Mouse (Mus musculus) mouse embryonic stem cell (cell line): ENCODE measurements at regions not wholly inside any gene's neighbourhood (a gene's known extent, or its start where the extent isn't known, plus 50 kb on each side); places are given as distances from the start of the nearest gene placed in this dataset.

Source experiments
- in situ Hi-C, 2 experiments: fragments of 300-500 bp; cut with MboI; formaldehyde crosslinking; loops; 1 replicate in 1 of 2; 3 replicates in 1 of 2; pipeline ENCODE4 v1.14.3; 2019 to 2020; ENCODE audit warnings: low sequenced_read_pairs in 2 of 2, low pct_unique_long_range_greater_than_20kb in 1 of 2, mixed read lengths in 1 of 2; ENCODE audit not compliant: unreplicated experiment in 1 of 2

DNA sequence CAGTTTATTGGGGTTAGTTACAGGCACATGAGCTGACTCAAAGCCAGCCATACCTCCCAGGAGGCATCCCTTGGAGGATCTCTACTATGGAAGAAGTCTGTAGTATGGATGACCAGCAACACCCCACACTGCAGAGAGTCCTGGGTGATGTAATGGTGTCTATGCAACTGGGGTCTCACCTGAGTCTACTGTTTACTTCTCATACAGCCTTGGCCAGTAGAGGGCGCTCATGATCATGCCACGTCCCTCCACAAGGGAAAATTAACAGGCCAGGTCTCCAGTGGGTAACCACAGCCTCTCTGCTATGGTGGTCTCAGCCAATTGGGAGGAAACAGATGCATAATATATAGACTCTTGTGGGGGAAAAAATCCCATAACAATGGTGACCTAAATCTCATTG, 111.7 kb downstream of the Cdh26 start:
- in situ Hi-C loops = no loop called here

DNA sequence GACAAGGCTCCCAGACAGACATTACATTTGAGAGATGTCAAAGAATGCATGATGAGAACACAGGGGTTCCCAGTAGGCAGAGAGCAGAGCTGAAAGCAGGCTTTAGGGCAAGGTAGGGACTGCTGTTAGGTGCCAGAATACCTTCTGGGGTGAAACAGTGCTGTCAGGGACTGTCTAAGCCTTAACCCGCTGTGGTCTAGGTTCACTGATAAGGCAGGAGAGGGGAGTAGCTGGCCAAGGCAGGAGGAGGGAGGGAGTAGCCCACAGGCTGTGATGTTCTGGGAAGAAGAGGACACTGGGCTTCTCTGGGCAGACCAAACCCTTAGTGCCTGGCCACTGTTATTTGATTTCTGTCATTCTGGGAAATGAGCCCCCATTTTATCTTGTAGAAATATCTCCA, 114.1 kb downstream of the Cdh26 start:
- in situ Hi-C loops = no loop called here

DNA sequence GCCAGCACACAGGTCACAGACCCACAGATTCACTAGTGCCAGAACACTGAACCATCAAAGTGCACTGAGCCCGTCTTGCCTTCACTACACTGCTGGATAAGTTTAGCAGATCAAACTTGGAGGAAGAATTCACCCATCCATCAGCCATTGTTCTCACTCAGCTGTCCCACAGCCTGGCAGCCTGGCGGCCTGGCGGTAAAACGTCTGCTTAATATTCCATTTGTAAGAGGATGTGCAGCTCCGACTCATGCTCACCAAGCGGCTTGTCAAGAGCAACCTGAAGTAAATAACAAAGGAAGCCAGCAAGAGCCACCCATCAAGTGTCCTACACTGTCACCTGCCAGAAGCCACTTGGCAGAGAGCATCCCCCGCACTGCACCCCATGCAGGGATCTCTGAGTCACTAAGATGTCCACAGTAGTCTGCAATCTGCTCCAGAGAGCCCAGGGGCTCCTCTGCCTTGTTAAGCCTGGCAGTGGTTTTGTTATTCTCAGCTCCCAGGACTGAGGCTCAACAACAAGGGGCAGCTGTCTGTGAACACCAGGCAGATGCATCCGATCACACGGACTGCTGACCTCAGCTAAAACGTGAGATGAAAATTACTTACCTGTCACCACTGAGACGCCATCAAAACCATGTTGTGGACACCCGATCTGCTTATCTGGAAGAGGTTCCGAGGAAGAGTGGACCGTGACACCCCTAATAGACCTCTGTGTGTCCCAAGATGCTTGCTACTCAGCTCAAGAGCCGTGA, 115.4 kb downstream of the Cdh26 start:
- in situ Hi-C loops = no loop called here

DNA sequence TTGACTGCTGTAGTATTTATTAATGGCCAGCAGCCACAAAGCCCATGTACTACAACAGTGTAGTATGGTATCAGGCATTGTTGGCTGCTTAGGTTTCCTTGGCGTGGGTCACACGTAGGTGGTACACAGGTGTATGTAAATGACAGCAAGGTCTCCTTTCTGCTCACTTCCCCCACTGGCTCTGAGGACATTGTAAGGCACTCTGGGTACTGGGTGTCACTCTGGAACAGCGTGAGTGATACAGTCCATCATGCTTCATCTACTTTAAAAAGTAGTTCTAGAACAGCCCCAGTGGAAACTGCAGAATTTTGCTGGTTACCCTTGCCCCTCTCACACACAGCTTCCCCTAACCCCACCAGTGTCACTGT, 116.0 kb downstream of the Cdh26 start:
- in situ Hi-C loops = no loop called here

DNA sequence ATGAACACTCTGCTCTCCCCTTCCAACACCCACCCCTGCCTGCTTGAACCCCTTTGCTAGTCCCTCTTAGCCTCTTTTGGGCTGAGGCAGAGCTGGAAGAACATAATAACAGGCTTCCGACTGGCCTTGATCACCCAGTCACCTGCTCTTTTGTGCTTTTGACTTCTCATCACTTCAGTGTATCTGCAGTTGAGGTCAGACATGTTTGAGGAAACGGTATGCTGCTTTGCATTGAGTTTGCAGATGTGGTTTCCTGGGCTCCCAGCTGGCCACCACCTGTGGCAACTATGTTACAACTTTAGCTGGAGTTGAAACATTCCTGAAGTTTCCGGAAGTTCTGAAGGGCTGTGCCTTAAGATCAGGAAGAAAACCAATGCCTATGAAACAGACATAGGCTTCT, 116.6 kb downstream of the Cdh26 start:
- in situ Hi-C loops = no loop called here

DNA sequence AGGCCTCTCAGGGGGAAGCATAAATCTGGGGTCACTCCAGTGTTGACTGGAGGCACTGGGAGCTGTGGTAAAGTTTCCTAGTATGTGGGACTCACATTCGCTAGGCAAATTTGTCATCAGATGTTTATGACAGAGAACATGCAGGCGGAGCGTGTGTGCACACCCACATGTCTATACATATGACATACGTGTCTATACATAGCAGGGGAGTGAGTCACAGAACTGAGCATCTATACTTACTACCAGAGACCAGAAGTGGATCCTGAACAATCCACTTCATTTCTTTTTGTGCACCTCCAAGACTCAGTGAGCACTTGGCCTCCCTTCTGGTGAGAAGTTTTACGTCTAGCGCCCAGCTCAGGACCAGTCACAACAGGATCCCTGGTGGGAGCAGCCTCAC, 118.6 kb downstream of the Cdh26 start:
- in situ Hi-C loops = no loop called here

DNA sequence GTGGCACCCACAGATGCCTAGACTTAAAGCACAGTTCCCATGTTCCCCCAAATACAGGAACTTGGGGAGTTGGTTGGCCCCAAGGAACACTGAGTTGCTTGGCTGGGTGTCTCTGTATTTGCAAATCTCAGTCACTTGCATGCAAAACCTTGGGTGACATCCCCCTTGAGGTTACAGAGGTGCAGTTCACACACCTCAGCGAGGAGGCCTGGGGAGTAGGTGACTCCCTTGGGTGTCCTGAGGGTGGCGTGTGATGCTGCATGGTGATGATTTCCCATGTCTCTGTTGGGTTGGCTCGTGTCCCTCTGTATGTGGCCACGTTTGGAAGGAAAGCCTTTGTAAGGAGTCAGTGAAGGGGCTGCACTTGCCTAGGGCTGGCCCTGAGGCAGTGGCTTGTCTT, 123.4 kb downstream of the Cdh26 start:
- in situ Hi-C loops = no loop called here

DNA sequence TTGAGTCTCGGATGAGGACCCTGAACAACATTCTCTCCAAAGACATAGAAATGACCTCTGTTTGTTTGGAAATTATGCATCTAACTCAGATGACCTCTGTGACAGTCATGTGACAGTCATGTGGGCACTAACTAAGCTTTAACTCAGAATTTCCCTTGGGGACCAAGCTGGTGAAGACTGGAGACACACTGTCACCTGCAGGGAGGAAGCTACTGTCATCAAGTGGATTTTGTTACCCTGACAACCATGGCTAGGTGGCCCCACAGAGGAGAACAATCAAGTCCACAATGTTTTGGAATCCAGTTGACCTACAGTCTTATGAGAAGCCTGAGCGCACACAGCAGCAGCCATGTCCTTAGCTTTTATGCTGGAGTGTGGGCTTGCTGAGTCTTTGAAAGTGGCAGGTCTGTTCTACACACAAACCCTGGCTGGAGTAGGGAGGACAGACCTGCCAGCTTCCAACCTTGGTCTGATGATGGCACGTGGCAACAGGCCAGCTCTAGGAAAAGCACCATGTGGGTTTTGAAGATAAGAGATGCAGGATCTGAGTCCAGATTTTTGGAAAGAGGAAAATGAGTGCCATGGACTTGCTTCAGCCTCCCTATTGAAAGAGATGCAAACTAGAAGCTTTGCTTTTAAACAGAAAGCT, 125.5 kb downstream of the Cdh26 start:
- in situ Hi-C loops = no loop called here

DNA sequence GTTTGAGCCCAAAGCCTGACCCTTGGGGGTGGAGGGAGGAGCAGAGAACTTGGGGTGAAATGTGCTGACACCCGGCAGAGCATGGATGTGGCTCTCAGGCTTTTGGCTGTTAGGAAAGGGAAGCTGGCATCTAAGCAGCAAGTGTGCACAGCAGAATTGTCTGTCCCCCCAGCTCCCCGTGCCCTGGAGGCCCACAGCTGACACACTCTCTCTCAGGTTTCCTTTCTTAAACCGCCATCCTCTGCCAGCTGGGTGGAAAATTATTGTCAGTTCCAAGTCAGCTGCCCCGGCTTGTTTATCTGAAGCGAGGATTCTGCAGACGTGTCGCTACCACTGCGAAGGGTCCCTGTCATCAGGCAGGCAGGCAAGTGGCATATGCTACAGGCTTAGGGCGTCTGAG, 127.6 kb downstream of the Cdh26 start:
- in situ Hi-C loops = no loop called here

DNA sequence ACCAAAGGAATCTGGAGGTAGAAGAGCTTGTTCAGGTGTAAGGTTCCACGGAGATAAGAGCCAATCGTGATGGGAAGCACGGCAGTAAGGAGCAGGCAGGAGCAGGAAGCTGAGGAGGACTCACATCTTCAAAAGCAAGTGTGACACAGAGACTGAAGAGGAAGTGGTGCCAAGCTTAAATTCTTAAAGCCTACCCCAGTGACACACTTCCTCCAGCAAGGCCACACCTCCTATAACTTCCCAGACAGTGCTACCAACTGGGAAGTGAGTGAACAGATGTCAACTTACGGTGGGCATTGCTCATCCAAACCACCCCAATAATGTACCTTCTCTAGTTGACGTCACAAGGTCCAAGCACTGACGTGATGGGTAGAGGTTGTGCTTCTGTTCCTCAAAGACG, 133.0 kb downstream of the Cdh26 start:
- in situ Hi-C loops = no loop called here

DNA sequence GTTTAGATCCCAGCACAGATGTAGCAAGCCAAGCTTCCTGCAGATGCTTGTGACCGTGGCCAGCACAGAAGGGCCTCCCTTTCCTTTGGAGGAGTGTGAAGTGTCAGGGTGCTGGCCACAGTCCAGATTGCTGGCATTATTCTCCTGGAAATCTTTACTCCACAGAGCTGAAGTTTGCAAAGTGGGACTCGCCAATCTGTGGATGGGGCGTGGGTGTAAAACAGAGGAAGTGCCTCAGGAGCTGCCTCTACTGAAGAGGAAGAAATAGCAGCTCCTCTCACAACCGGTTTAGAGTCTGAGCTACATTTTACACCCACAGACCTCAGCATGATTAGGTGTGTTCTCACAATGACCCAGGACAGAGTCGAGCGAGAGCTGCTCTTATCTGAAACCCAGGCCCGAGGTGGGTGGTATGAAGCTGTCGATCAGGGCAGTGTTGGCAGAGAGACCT, 135.1 kb downstream of the Cdh26 start:
- in situ Hi-C loops = no loop called here

DNA sequence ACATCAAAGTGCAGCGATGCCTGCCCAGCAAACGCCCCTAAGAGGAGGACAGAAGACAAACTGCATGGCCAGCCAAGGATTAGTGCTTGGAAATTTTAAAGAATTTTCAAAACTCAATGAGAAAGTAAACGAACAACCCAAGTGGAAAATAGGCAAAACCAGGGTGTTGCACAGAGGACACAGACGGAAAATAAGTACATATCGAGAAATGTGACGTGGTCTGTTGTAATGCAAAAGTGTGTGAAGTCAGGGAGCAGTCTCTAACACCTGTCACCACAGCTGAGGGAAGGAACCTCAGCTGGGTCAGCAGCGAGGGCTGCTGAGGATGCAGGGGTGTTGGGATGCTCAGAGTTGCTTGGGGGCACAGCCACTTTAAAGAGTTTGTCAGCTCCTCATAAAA, 137.2 kb downstream of the Cdh26 start:
- in situ Hi-C loops = no loop called here

DNA sequence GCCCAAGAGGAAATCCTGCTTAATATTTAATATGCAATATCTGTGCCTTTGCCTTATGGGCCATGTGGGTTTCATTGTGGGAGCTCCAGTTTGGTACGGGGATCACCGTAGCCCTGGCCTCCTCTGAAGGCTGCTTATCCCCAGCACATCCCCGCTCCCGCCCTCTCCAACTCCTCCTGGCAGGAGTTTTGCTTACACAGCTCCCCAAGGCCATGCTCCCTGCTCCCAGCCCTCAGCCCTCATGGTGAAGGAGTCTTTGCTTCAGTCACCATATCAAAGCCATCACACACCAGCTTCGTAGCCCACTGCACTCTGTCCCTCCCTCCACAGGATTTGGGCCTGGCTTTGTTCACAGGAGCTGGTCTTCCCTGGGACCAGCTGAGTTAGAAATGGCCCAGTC, 142.0 kb downstream of the Cdh26 start:
- in situ Hi-C loops = no loop called here

DNA sequence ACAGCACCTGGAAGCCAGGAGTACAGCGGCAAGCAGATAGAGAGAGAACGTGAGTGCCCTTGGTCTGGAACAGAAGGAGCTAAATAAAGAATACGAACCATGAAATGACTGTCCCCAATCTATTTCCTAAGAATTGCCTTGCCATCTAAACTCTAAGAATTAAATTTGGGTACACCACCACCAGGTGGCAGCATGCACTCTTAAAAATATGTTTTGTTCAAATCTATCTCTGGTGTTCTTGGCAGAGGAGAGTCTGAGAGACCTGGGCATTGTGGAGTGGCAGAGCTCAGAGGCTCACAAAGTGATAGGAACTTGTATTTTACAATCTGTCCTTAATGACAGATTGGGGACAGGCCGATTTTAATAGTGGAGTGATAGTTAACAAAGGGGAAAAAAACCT, 144.5 kb downstream of the Cdh26 start:
- in situ Hi-C loops = loop anchor here in 1 of 2 experiments (5.0 kb wide), 1 partner anchor 92 kb away; no protein-coding TSS in a partner anchor

DNA sequence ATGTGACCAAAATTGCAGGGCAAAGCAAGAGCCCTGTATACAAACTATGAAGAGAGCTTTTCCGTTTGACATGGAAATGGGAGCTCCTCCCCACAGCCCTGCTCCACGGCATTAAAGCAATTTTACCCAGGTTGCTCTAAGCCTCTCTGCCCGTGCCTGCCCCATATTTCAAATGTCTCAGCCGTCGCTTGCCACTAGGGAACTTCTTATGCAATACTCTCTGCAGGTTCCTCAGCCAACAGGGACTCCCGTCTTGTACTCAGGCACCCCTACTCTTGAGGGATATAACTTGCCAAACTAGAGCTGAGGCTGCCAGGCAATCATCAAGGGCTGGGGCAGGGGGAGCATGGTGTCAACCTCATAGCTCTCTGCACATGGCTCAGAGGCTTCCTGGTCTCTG, 145.1 kb downstream of the Cdh26 start:
- in situ Hi-C loops = loop anchor here in 1 of 2 experiments (5.0 kb wide), 1 partner anchor 92 kb away; no protein-coding TSS in a partner anchor

DNA sequence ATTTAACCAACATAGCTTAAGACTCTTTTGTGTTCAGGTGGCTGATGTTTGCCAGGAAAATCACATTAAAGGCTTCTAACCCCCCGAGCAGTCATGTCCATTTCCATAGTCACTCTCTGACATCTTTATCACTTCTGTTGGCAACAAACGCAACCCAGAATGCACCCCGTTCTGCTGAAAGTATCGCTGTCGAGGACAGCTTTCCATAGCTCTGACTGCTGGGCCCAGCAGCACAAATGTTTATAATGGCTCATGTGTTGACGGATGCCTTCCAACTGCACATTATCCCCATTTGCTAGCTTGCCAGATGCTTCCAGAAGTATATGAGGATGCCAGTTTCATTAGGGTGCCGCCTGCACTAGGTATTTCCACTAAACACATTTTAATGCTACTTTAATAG, 145.7 kb downstream of the Cdh26 start:
- in situ Hi-C loops = loop anchor here in 1 of 2 experiments (5.0 kb wide), 1 partner anchor 91 kb away; no protein-coding TSS in a partner anchor

DNA sequence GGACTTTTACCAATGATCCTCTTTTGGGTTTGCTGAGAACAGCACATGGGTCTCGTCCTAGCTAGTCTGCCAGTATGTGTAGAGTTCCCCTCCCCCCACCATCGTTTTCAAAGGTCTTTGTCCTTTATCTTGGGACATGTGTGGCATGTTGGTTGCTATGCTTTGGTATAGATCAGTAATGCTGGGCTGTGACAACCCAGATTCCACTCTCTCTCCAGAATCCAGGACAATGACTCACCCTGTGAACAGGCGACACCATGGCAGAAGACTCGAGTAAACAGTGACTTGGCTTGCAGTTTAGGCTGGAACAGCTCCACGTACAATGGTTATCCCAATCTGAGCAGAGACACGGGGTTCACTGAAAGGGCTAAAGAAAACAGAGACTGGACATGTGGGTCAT, 149.2 kb downstream of the Cdh26 start:
- in situ Hi-C loops = loop anchor here in 1 of 2 experiments (5.0 kb wide), 1 partner anchor 88 kb away; no protein-coding TSS in a partner anchor

DNA sequence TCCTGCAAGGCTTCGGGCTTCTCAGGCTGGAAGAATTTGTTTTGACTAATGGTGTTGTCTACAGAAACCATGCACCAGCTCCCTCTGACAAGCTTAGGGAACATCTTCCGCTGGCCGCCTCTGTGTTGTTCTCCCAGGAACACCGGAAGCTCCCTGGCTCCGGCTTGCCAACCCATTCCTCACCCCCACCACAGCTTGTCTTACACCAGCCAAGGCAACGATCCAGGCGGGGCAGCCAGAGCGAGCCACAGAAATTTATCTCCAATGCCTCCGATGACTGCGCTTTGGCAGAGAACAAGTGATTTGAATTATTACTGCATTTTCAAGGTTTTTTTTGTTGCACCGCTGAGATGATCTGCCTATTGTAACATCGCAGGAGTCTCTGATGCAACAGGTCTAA, 151.0 kb downstream of the Cdh26 start:
- in situ Hi-C loops = no loop called here

DNA sequence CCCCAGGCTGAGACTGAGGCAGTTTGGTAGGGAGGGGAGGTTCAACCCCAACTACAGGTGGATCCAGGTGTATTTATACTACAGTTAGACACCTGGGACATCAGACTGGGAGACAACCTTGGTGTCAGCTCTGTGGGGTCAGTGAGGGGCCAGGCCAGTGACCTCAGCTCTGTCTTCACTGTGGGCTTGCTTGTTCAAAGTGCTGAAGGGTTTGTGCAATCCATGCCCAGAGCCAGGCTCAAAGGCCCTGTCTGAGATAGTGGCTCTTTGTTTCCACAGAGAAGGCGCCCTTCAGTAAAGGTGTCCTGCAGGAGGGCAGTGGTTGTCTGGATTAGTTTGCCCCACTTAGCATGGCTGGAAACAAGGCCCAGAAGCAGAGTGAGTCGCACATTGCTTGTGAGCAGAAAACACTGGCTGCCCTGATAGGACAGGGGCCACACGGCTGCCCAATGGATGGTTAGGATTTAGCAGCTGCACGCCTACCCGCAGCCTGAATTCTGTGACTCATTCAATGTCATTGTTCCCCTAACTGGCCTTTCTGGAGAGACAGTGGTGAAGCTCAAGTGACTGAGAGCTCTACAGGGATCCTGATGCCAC, 154.7 kb downstream of the Cdh26 start:
- in situ Hi-C loops = no loop called here
